Mouse (Mus musculus) hindbrain, embryonic 10.5 days (tissue): ENCODE measurements around the gene Ddx1. TPM values are rescaled to one million over a fixed set of nuclear protein-coding genes. Genes with fewer than 3 reads are reported as not detected.

Experiments
- DNase-seq: peaks from one replicate; pipeline ENCODE4 v3.0.0-alpha.2; 2017; ENCODE audit warnings: low spot score
- H3K27ac ChIP-seq: fragments of 300-500 bp; sonication (generic); 2 replicates; pipeline ENCODE4 v1.5.1; 2016; ENCODE audit warnings: mild to moderate bottlenecking, moderate library complexity
- H3K27me3 ChIP-seq: fragments of 300-500 bp; sonication (generic); 2 replicates; pipeline ENCODE4 v1.6.1; 2016; ENCODE audit warnings: mild to moderate bottlenecking; ENCODE audit not compliant: poor library complexity, insufficient read depth, severe bottlenecking
- H3K36me3 ChIP-seq: fragments of 300-500 bp; sonication (generic); 2 replicates; pipeline ENCODE4 v1.6.1; 2016; ENCODE audit warnings: mild to moderate bottlenecking, moderate library complexity
- H3K4me1 ChIP-seq: fragments of 300-500 bp; sonication (generic); replicated peaks from 2 replicates; pipeline ENCODE4 v1.6.1; 2016; ENCODE audit warnings: mild to moderate bottlenecking
- H3K4me3 ChIP-seq: fragments of 300-500 bp; sonication (generic); 2 replicates; pipeline ENCODE4 v1.5.1; 2016; ENCODE audit warnings: mild to moderate bottlenecking, moderate library complexity
- H3K9me3 ChIP-seq: fragments of 300-500 bp; sonication (generic); 2 replicates; pipeline ENCODE4 v1.6.1; 2016; ENCODE audit warnings: mild to moderate bottlenecking, moderate library complexity
- WGBS: fragments of 180-500 bp; shearing (Covaris S2); methylation state at CpG from one replicate; pipeline ENCODE4 v1.1.7; 2016; 5-methylcytosine and 5-hydroxymethylcytosine counted together
- polyA plus RNA-seq: library from polyadenylated mRNA; unstranded; fragments of >200 nt; fragmentation: Nextera tagmentation; extraction: Ambion mirVana; gene quantifications from 2 replicates; pipeline ENCODE4 v1.2.1, GENCODE M21; 2016

Ddx1 gene
- polyA plus RNA-seq, 1 experiment from 2014 or later = 144 TPM

- Histone ChIP-seq H3K36me3 (no peaks in the 10 kb centered on the region), H3K27me3 (no peaks in the 10 kb centered on the region), H3K4me1 (peaks cover 22% of the 10 kb centered on the region), H3K27ac (peak overlapping the region; percentile 25; the same call in 1 of the 2 replicates), H3K4me3 (no peak overlapping the region), H3K9me3 (no peaks in the 10 kb centered on the region)
- DNase-seq = no peak
- 45% methylated on average over 2 of the region's 2 CpGs for WGBS
These were observed 72.9 kb downstream of the Ddx1 start for GRCm38 (mm10) chr12:13176136-13176535.

- Histone ChIP-seq H3K9me3 (no peaks in the 10 kb centered on the region), H3K4me3 (no peak overlapping the region), H3K27me3 (no peaks in the 10 kb centered on the region), H3K4me1 (peaks cover 11% of the 10 kb centered on the region), H3K36me3 (no peaks in the 10 kb centered on the region), H3K27ac (no peak overlapping the region)
- no peak for DNase-seq
- WGBS = 80% methylated on average over 6 of the region's 6 CpGs
These were observed 75.0 kb downstream of the Ddx1 start for GRCm38 (mm10) chr12:13174022-13174421.

- Histone ChIP-seq H3K27me3 (no peaks in the 10 kb centered on the region), H3K4me1 (no peaks in the 10 kb centered on the region), H3K9me3 (no peaks in the 10 kb centered on the region), H3K27ac (no peak overlapping the region), H3K36me3 (no peaks in the 10 kb centered on the region), H3K4me3 (no peak overlapping the region)
- WGBS = 74% methylated on average over 1 of the region's 1 CpGs
- DNase-seq = no peak
These were observed 80.9 kb downstream of the Ddx1 start for GRCm38 (mm10) chr12:13168073-13168472.

GRCm38 (mm10) chr12:13167116-13167515 lies 81.9 kb downstream of the Ddx1 start:
- no peak overlapping the region for H3K27ac ChIP-seq
- WGBS = 78% methylated on average over 5 of the region's 5 CpGs
- no peaks in the 10 kb centered on the region for H3K36me3 ChIP-seq
- H3K27me3 ChIP-seq = no peaks in the 10 kb centered on the region
- H3K4me1 ChIP-seq = no peaks in the 10 kb centered on the region
- no peak for DNase-seq
- no peak overlapping the region for H3K4me3 ChIP-seq
- no peaks in the 10 kb centered on the region for H3K9me3 ChIP-seq

Other genes with a start within 250 kb of the Ddx1 start
- 14.0 and 14.9 TPM in 2 replicates for gene Nbas, start 19.9 kb upstream of the Ddx1 start, polyA plus RNA-seq